In the genomic region with DNA sequence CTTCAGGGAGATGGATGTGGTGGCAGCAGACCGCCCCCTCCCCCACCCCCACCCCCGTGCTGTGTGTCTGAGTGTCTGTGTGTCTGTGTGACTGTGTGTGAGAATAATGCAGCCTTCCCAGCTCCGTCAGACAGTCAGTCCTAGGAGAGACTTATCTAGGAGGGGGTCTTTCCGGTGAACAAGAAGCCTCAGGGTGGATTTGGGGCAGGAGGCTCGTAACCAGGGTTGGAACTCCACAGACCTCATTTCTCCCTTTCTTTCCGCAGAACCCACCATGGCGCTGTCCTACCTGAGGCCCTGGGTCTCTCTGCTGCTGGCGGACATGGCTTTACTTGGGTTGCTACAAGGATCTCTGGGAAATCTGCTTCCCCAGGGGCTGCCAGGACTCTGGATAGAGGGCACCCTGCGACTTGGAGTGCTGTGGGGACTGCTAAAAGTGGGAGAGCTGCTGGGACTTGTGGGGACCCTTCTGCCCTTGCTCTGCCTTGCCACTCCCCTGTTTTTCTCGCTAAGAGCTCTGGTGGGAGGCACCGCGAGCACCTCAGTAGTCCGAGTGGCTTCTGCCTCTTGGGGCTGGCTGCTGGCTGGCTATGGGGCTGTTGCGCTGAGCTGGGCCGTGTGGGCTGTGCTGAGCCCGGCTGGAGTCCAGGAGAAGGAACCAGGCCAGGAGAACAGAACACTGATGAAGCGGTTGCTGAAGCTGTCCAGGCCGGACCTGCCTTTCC, we compare ENCODE assay signal across 8 mouse cellular contexts. TPM values are rescaled to one million over a fixed set of nuclear protein-coding genes. Genes with fewer than 3 reads are reported as not detected.
DNase-seq lines count a peak whose midpoint lies in the region; ATAC-seq and TF ChIP-seq lines count a peak whose summit lies in the region.

No protein-coding gene starts in this region.

- H3K79me3 ChIP-seq in C2C12 (ENCODE audit: low read depth): no peaks in the 10 kb centered on the region

- H3K27ac ChIP-seq in embryonic fibroblast, embryonic 13.5 days (ENCODE audit: insufficient read depth, low read length): no peak overlapping the region
- 0 out of 2 replicates have a peak overlapping the region, but pooled peaks have one; percentile 47 for H3K27ac ChIP-seq in heart, postnatal 0 days (ENCODE audit: low read depth)
- 0 out of 2 replicates have a peak overlapping the region, but pooled peaks have one; percentile 7 for H3K27ac ChIP-seq in liver, embryonic 11.5 days (ENCODE audit: low read depth, low read length)
- no peak overlapping the region for H3K27ac ChIP-seq in neural tube, embryonic 13.5 days (replicated peaks)

- no peaks in the 10 kb centered on the region for H3K36me3 ChIP-seq in C2C12 (ENCODE audit: control insufficient read depth, insufficient read depth)
- no peaks in the 10 kb centered on the region for H3K36me3 ChIP-seq in heart, postnatal 0 days (replicated peaks; ENCODE audit: control insufficient read depth, insufficient read depth, low read length)
- H3K36me3 ChIP-seq in liver, embryonic 11.5 days (ENCODE audit: control insufficient read depth, insufficient read depth, low read length): no peaks in the 10 kb centered on the region
- no peaks in the 10 kb centered on the region for H3K36me3 ChIP-seq in neural tube, embryonic 13.5 days

- H3K4me3 ChIP-seq in C2C12 (ENCODE audit: insufficient read depth, poor library complexity, severe bottlenecking): peak overlapping the region; percentile 45
- peak overlapping the region; percentile 82 for H3K4me3 ChIP-seq in embryonic fibroblast, embryonic 13.5 days (ENCODE audit: insufficient read depth, low read length)
- peak overlapping the region; percentile 93 for H3K4me3 ChIP-seq in heart, postnatal 0 days (ENCODE audit: low read depth, low read length)
- peak overlapping the region; percentile 85 for H3K4me3 ChIP-seq in liver, embryonic 11.5 days (ENCODE audit: low read depth, low read length)
- peak overlapping the region; percentile 60 for H3K4me3 ChIP-seq in neural tube, embryonic 13.5 days

- no peaks in the 10 kb centered on the region for H3K79me2 ChIP-seq in C2C12 (ENCODE audit: control insufficient read depth, insufficient read depth)

- 0 out of 2 replicates have a peak, but pooled peaks cover 2% of the 10 kb centered on the region for H3K9me3 ChIP-seq in heart, postnatal 0 days (replicated peaks; ENCODE audit: control insufficient read depth, low read length)
- H3K9me3 ChIP-seq in liver, embryonic 11.5 days (ENCODE audit: control insufficient read depth, low read length): no peaks in the 10 kb centered on the region
- no peaks in the 10 kb centered on the region for H3K9me3 ChIP-seq in neural tube, embryonic 13.5 days

- TF ChIP-seq CTCF in C2C12 (IDR thresholded peaks at IDR 0.05; ENCODE audit: control insufficient read depth, insufficient read depth, insufficient read length): no peak
- no peak for TF ChIP-seq CTCF in embryonic fibroblast, embryonic 13.5 days (IDR thresholded peaks at IDR 0.05; ENCODE audit: borderline replicate concordance, insufficient read depth, low read length)
- no peak for TF ChIP-seq CTCF in heart, postnatal 0 days (IDR thresholded peaks at IDR 0.05; ENCODE audit: low read depth)

- H3K4me1 ChIP-seq in embryonic fibroblast, embryonic 13.5 days (ENCODE audit: control insufficient read depth, insufficient read depth, low read length): no peaks in the 10 kb centered on the region
- H3K4me1 ChIP-seq in heart, postnatal 0 days (ENCODE audit: control insufficient read depth, insufficient read depth): no peaks in the 10 kb centered on the region; the same call in 1 of the 2 replicates
- peaks cover 9% of the 10 kb centered on the region for H3K4me1 ChIP-seq in liver, embryonic 11.5 days (replicated peaks; ENCODE audit: control insufficient read depth, insufficient read depth, low read length)
- peaks cover 11% of the 10 kb centered on the region for H3K4me1 ChIP-seq in neural tube, embryonic 13.5 days (replicated peaks)

- no peak for TF ChIP-seq EP300 in heart, postnatal 0 days (IDR thresholded peaks at IDR 0.05; ENCODE audit: low read depth)

- peak; percentile 52 for DNase-seq in 416B (ENCODE audit: low read depth)
- DNase-seq in heart, postnatal 0 days (ENCODE audit: low spot score): no peak
- no peak for DNase-seq in liver, embryonic 11.5 days (ENCODE audit: low spot score)
- DNase-seq in right cerebral cortex, postnatal 25 days: no peak
- no peak for DNase-seq in frontal cortex, adult 2 months (ENCODE audit: extremely low spot score in 1 of 2, low spot score in 1 of 2)

- peaks cover 10% of the 10 kb centered on the region for H3K27me3 ChIP-seq in C2C12 (ENCODE audit: control insufficient read depth, insufficient read depth, insufficient read length)
- no peaks in the 10 kb centered on the region for H3K27me3 ChIP-seq in heart, postnatal 0 days (ENCODE audit: control insufficient read depth, insufficient read depth, low read length)
- peaks cover 11% of the 10 kb centered on the region for H3K27me3 ChIP-seq in liver, embryonic 11.5 days (replicated peaks; ENCODE audit: control insufficient read depth, insufficient read depth, low read length)
- peaks cover 77% of the 10 kb centered on the region for H3K27me3 ChIP-seq in neural tube, embryonic 13.5 days

- peak; percentile 21; the same call in 1 of the 2 replicates for ATAC-seq in heart, postnatal 0 days (ENCODE audit: insufficient read depth, low read depth)
- no peak for ATAC-seq in liver, embryonic 11.5 days (replicated peaks; ENCODE audit: low FRiP score)
- ATAC-seq in neural tube, embryonic 13.5 days (ENCODE audit: low read depth): 0 out of 2 replicates have a peak, but pooled peaks have one; percentile 17

- no peak for TF ChIP-seq POLR2A in embryonic fibroblast, embryonic 13.5 days (IDR thresholded peaks at IDR 0.05; ENCODE audit: low read depth, low read length)

- peak overlapping the region; percentile 75 for H3K9ac ChIP-seq in heart, postnatal 0 days (replicated peaks; ENCODE audit: low read depth, low read length)
- H3K9ac ChIP-seq in liver, embryonic 11.5 days (ENCODE audit: low read depth, low read length): peak overlapping the region; percentile 84
- H3K9ac ChIP-seq in neural tube, embryonic 13.5 days: peak overlapping the region; percentile 72

- 15% methylated on average over 18 of the region's 18 CpGs for WGBS in heart, postnatal 0 days
- 14% methylated on average over 18 of the region's 18 CpGs for WGBS in liver, embryonic 11.5 days
- 13% methylated on average over 18 of the region's 18 CpGs for WGBS in neural tube, embryonic 13.5 days

- H3K4me2 ChIP-seq in heart, postnatal 0 days (ENCODE audit: low read depth, low read length): peak overlapping the region; percentile 99
- H3K4me2 ChIP-seq in liver, embryonic 11.5 days: peak overlapping the region; percentile 93
- peak overlapping the region; percentile 85 for H3K4me2 ChIP-seq in neural tube, embryonic 13.5 days

- H3ac ChIP-seq in C2C12 (ENCODE audit: control insufficient read depth, insufficient read length, low read depth): no peak overlapping the region

RNA-seq across cellular contexts. Expression of gene Tap2, which starts 1.9 kb away (rescaled TPM):
- polyA plus RNA-seq in C2C12 (2012; fragmentation: generic; extraction: Trizol): 0.47 TPM
- polyA plus RNA-seq in embryonic fibroblast, embryonic 13.5 days (2011; ENCODE audit: insufficient read length, low read depth, missing spikeins): 25.6 and 25.7 TPM in 2 replicates
- total RNA-seq in heart, postnatal 0 days (2014; rRNA removed; ENCODE audit: low replicate concordance): 3.3 and 14.5 TPM in 2 replicates
- 7.0 and 7.5 TPM in 2 replicates for polyA plus RNA-seq in heart, postnatal 0 days (2015; fragmentation: Nextera tagmentation; extraction: Ambion mirVana)
- polyA plus RNA-seq in liver, embryonic 11.5 days (2014; fragmentation: Nextera tagmentation; extraction: Ambion mirVana): 6.6 and 7.4 TPM in 2 replicates
- polyA plus RNA-seq in neural tube, embryonic 13.5 days (2015; fragmentation: Nextera tagmentation; extraction: Ambion mirVana): 0.95 and 1.5 TPM in 2 replicates
- polyA plus RNA-seq in frontal cortex, adult 2 months (2012; rRNA removed): 9.1 and 10.1 TPM in 2 replicates

RNA-seq across cellular contexts. Expression of gene Psmb8, which starts 7.7 kb away (rescaled TPM):
- 0.05 TPM for polyA plus RNA-seq in C2C12 (2012; fragmentation: generic; extraction: Trizol)
- polyA plus RNA-seq in embryonic fibroblast, embryonic 13.5 days (2011; ENCODE audit: insufficient read length, low read depth, missing spikeins): 16.1 and 18.8 TPM in 2 replicates
- total RNA-seq in heart, postnatal 0 days (2014; rRNA removed; ENCODE audit: low replicate concordance): 9.7 and 11.0 TPM in 2 replicates
- 9.4 and 9.9 TPM in 2 replicates for polyA plus RNA-seq in heart, postnatal 0 days (2015; fragmentation: Nextera tagmentation; extraction: Ambion mirVana)
- polyA plus RNA-seq in liver, embryonic 11.5 days (2014; fragmentation: Nextera tagmentation; extraction: Ambion mirVana): 8.4 and 10.3 TPM in 2 replicates
- polyA plus RNA-seq in neural tube, embryonic 13.5 days (2015; fragmentation: Nextera tagmentation; extraction: Ambion mirVana): 2.6 and 3.5 TPM in 2 replicates
- polyA plus RNA-seq in frontal cortex, adult 2 months (2012; rRNA removed): 10.1 and 12.1 TPM in 2 replicates

RNA-seq across cellular contexts. Expression of gene Psmb9, which starts 17.6 kb away (rescaled TPM):
- 0.07 TPM for polyA plus RNA-seq in C2C12 (2012; fragmentation: generic; extraction: Trizol)
- 2.7 and 11.9 TPM in 2 replicates for polyA plus RNA-seq in embryonic fibroblast, embryonic 13.5 days (2011; ENCODE audit: insufficient read length, low read depth, missing spikeins)
- total RNA-seq in heart, postnatal 0 days (2014; rRNA removed; ENCODE audit: low replicate concordance): 2.9 and 6.3 TPM in 2 replicates
- polyA plus RNA-seq in heart, postnatal 0 days (2015; fragmentation: Nextera tagmentation; extraction: Ambion mirVana): 2.5 and 3.6 TPM in 2 replicates
- polyA plus RNA-seq in liver, embryonic 11.5 days (2014; fragmentation: Nextera tagmentation; extraction: Ambion mirVana): 2.3 and 4.0 TPM in 2 replicates
- 0.98 and 1.2 TPM in 2 replicates for polyA plus RNA-seq in neural tube, embryonic 13.5 days (2015; fragmentation: Nextera tagmentation; extraction: Ambion mirVana)
- 4.5 and 4.7 TPM in 2 replicates for polyA plus RNA-seq in frontal cortex, adult 2 months (2012; rRNA removed)

RNA-seq across cellular contexts. Expression of gene Tap1, which starts 17.8 kb away (rescaled TPM):
- 0.30 TPM for polyA plus RNA-seq in C2C12 (2012; fragmentation: generic; extraction: Trizol)
- polyA plus RNA-seq in embryonic fibroblast, embryonic 13.5 days (2011; ENCODE audit: insufficient read length, low read depth, missing spikeins): 17.8 TPM in 2 replicates
- total RNA-seq in heart, postnatal 0 days (2014; rRNA removed; ENCODE audit: low replicate concordance): 8.8 and 10.7 TPM in 2 replicates
- polyA plus RNA-seq in heart, postnatal 0 days (2015; fragmentation: Nextera tagmentation; extraction: Ambion mirVana): 2.7 and 3.7 TPM in 2 replicates
- 1.5 and 1.8 TPM in 2 replicates for polyA plus RNA-seq in liver, embryonic 11.5 days (2014; fragmentation: Nextera tagmentation; extraction: Ambion mirVana)
- polyA plus RNA-seq in neural tube, embryonic 13.5 days (2015; fragmentation: Nextera tagmentation; extraction: Ambion mirVana): 0.60 and 1.4 TPM in 2 replicates
- polyA plus RNA-seq in frontal cortex, adult 2 months (2012; rRNA removed): 4.0 and 4.1 TPM in 2 replicates

RNA-seq across cellular contexts. Expression of gene H2-Ob, which starts 33.5 kb away (rescaled TPM):
- not detected for polyA plus RNA-seq in C2C12 (2012; fragmentation: generic; extraction: Trizol)
- not detected in 2 replicates for polyA plus RNA-seq in embryonic fibroblast, embryonic 13.5 days (2011; ENCODE audit: insufficient read length, low read depth, missing spikeins)
- total RNA-seq in heart, postnatal 0 days (2014; rRNA removed; ENCODE audit: low replicate concordance): not detected in 2 replicates
- 0.08 and 0.14 TPM in 2 replicates for polyA plus RNA-seq in heart, postnatal 0 days (2015; fragmentation: Nextera tagmentation; extraction: Ambion mirVana)
- polyA plus RNA-seq in liver, embryonic 11.5 days (2014; fragmentation: Nextera tagmentation; extraction: Ambion mirVana): not detected in 2 replicates
- not detected in 2 replicates for polyA plus RNA-seq in neural tube, embryonic 13.5 days (2015; fragmentation: Nextera tagmentation; extraction: Ambion mirVana)
- polyA plus RNA-seq in frontal cortex, adult 2 months (2012; rRNA removed): 0.78 and 1.1 TPM in 2 replicates

Comparison
In these comparisons a context has a peak if more than half of its experiments do, and no peak if none do; other contexts are left out.
1. H3K27ac ChIP-seq: peak in heart, postnatal 0 days (single experiment) and liver, embryonic 11.5 days (single experiment); none in embryonic fibroblast, embryonic 13.5 days (single experiment) and neural tube, embryonic 13.5 days (single experiment).
2. Peak in every context shown above with its lines, with median percentiles within 50 percentile points of each other: H3K4me3 ChIP-seq, H3K4me2 ChIP-seq and H3K9ac ChIP-seq.